Comparison of ENCODE assay signal across 8 mouse cellular contexts in the genomic region with DNA sequence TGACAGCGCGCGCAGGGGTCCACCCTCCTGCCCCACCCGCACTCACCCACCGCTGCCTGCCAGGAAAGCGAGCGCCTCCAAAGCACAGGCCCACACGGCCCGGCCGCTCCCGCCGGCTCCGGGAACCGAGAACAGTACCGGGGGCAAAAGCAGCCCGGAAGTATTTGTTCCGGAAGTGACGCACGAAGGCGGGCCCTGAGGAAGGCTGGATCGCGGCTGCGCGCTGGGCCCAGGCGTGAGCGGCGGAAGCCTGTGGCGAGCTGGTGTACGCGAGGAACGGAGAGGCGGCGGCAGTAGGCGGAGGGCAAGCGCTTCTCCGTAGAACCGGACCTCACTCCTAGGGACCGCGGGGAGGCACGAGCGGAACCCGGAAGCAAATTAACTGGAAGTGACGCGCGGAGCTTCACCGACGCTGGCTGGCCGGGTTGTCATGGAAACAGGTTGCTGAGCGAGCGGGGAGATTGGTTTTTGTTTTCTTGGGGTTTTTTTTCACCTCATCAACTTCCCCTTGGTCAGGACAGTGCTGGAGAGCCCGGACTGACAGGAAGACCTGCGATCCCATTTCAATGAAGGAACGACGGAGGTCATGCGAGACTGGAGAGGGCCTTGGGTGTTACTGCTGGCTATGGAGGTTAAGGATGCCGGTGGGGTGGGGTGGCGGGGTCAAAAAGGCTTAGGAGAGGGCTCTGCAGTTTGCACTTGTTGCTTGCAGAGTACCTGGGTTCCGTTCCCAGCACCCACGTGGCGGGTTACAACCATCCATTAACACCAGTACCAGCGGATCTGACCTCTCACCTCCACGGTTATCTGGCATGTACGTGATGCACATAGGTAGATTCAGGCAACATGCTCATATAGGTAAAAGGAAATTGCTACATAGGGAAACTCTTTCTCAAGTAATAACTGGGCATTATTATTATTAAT. TPM values are rescaled to one million over a fixed set of nuclear protein-coding genes. Genes with fewer than 3 reads are reported as not detected.
DNase-seq lines count a peak whose midpoint lies in the region; ATAC-seq and TF ChIP-seq lines count a peak whose summit lies in the region.

A gene (minus strand): TSS at position 175 of the 924 bp plus-strand sequence.

- H3K9ac ChIP-seq in forebrain, embryonic 15.5 days (replicated peaks) = peak within 1 kb of the TSS; percentile 93

- H3K27me3 ChIP-seq in forebrain, embryonic 15.5 days = no peaks in the 10 kb centered on the region

- peaks cover 32% of the 10 kb centered on the region for H3K4me1 ChIP-seq in forebrain, embryonic 15.5 days
- H3K4me1 ChIP-seq in lung, adult 2 months (ENCODE audit: control insufficient read depth, insufficient read depth, low read length) = 0 out of 2 replicates have a peak, but pooled peaks cover 2% of the 10 kb centered on the region

- peak within 1 kb of the TSS; percentile 94 for H3K4me2 ChIP-seq in forebrain, embryonic 15.5 days (replicated peaks)

- H3K36me3 ChIP-seq in forebrain, embryonic 15.5 days = no peaks in the 10 kb centered on the region

- intact Hi-C loops in heart, postnatal 25 days (cut with DNase I) = no loop called here

- 1% methylated on average over 63 of the region's 63 CpGs for WGBS in forebrain, embryonic 15.5 days
- WGBS in lung, adult 2 months = 1% methylated on average over 63 of the region's 63 CpGs

- peak; percentile 75 for TF ChIP-seq POLR2A in lung, adult 2 months (IDR thresholded peaks at IDR 0.05; ENCODE audit: borderline replicate concordance, extremely low read depth, low read depth, low read length)

- no peak for TF ChIP-seq CTCF in lung, adult 2 months (IDR thresholded peaks at IDR 0.05; ENCODE audit: insufficient read depth, low read length)

- peak; percentile 84 for DNase-seq in ES-CJ7 (ENCODE audit: low read depth, low spot score)
- peak; percentile 91 for DNase-seq in cerebellum, adult 11 months
- peak; percentile 90 for DNase-seq in heart, postnatal 25 days (ENCODE audit: low spot score)
- peak; percentile 88 to 94 for DNase-seq in layer of hippocampus, adult 18-20 months (ENCODE audit: low spot score in 2 of 2)
- DNase-seq in lung, adult 2 months = peak; percentile 98
- DNase-seq in thymus, adult 18-20 months = peak; percentile 87 to 90

- H3K9me3 ChIP-seq in forebrain, embryonic 15.5 days = no peaks in the 10 kb centered on the region

- ATAC-seq in forebrain, embryonic 15.5 days (replicated peaks) = peak; percentile 94
- peak; percentile 82 for ATAC-seq in neutrophil, adult 5-6 weeks (ENCODE audit: extremely low read depth, insufficient number of reproducible peaks, low FRiP score, poor library complexity, severe bottlenecking)

- H3K4me3 ChIP-seq in forebrain, embryonic 15.5 days = peak within 1 kb of the TSS; percentile 87
- peak within 1 kb of the TSS; percentile 95 for H3K4me3 ChIP-seq in lung, adult 2 months (replicated peaks; ENCODE audit: extremely low read depth, low read depth, low read length)

- peak within 1 kb of the TSS; percentile 98 for H3K27ac ChIP-seq in forebrain, embryonic 15.5 days (replicated peaks)

RNA-seq across cellular contexts. Expression of the gene that starts here (rescaled TPM):
- 32.1 and 32.6 TPM in 2 replicates for polyA plus RNA-seq in forebrain, embryonic 15.5 days (2015; fragmentation: Nextera tagmentation; extraction: Ambion mirVana)
- 10 to 100 TPM; 15.1 to 17.8 TPM for total RNA-seq in heart, postnatal 25 days (2021)
- total RNA-seq in layer of hippocampus, adult 18-20 months (2021) = 10 to 100 TPM; 81.6 to 89.6 TPM
- 23.3 and 23.5 TPM in 2 replicates for polyA plus RNA-seq in lung, adult 2 months (2012; rRNA removed)
- total RNA-seq in neutrophil, adult 5-6 weeks (2017) = 9.5 and 9.7 TPM in 2 replicates

Comparison
In these comparisons a context has a peak if more than half of its experiments do, and no peak if none do; other contexts are left out.
1. Peak in every context shown above with its lines: DNase-seq, ATAC-seq, H3K4me3 ChIP-seq and H3K27ac ChIP-seq.